Mouse (Mus musculus) heart, adult 18-20 months (tissue): Measurements from ENCODE around the gene Ubxn6. TPM values are rescaled to one million over a fixed set of nuclear protein-coding genes. Genes with fewer than 3 reads are reported as not detected.
A peak's percentile ranks its signal among the peaks of the same experiment; 100 is the strongest.
"Not testable (repeated sequence)": the region's sequence is repeated elsewhere in the genome, so short reads cannot be mapped to it uniquely, and the experiment has no call there.

Experiments
- DNase-seq, 2 experiments: peaks; one replicate each; pipeline ENCODE4 v3.0.0; 2021 to 2022; ENCODE audit warnings: mixed read lengths in 1 of 2
- total RNA-seq, 2 experiments: library from RNA; stranded (reverse); gene quantifications; 2 replicates each; pipeline ENCODE4 v1.2.3; 2021

The Ubxn6 gene
- total RNA-seq, 2 experiments from 2014 or later, result 51.4 to 57.0 TPM

GRCm38 (mm10) chr17:56102927-56103326, 28.1 kb upstream of the Ubxn6 start:
- peak in 1 of 2 experiments; percentile 38 for DNase-seq

DNA sequence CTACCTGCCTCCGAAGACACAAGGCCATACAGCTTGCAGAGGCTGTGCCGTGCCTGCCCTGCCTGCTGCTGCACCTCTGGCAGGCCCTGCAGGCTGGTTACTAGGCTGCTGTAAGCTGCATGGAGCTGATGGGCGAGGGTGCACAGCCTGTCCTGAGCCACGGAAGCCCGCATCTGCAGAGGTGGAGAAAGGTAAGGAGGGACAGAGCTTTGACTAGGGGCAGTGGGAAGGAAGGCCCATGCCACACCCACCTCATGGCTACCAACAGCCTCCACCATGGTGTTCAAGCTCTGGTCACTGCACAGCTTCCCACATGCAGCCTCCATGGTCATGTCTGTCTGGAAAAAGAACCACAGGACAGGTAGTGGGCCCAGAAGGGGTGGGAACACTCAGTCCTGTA, 27.3 kb upstream of the Ubxn6 start:
- peak in 1 of 2 experiments; percentile 29 for DNase-seq

DNA sequence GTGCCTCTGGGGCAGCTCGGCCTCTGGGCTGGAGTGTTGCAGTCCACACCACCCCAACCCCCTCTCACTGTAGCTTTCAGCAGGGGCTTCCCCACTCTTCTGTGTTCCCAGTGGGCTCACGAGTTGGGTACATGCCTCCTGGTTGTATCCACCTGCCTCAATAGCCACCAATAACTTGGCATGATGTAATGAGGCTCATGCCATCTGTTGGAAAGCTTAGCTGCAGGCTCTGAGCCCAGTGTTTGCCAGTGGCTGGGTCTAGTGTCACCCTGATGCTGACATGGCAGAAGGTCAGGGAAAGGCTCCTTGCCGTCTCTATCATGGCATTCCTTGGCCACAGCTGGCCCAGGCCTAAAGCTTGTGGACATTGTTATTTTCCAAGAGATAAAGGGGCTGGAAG, 26.0 kb upstream of the Ubxn6 start:
- peak in 1 of 2 experiments; percentile 56 for DNase-seq

GRCm38 (mm10) chr17:56098711-56099572, 24.1 kb upstream of the Ubxn6 start:
- peak in 1 of 2 experiments; percentile 31 for DNase-seq

GRCm38 (mm10) chr17:56098180-56098579, 23.4 kb upstream of the Ubxn6 start:
- no peak for DNase-seq

GRCm38 (mm10) chr17:56096883-56097282, 22.1 kb upstream of the Ubxn6 start:
- DNase-seq, result no peak

DNA sequence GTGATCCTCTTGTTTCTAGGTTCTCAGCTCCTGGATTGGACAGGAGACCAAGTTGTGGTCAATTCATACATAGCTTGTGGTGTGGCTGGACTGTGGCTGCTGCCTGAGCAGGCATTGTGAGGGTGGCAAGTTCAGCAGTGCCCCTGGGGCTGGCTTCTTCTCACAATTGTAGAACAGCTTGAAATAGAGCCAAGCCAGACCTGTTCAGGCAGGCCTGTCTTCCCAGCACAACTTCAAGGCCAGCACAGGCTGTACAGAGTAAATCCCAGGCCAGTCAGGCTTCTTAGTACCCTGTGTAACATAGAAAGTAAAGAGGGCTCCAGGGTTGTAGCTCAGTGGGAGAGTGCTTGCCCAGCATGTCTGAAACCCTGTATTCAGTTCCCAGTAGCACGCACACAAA, 18.0 kb upstream of the Ubxn6 start:
- DNase-seq, result no peak

GRCm38 (mm10) chr17:56092312-56092711, 17.5 kb upstream of the Ubxn6 start:
- no peak for DNase-seq

DNA sequence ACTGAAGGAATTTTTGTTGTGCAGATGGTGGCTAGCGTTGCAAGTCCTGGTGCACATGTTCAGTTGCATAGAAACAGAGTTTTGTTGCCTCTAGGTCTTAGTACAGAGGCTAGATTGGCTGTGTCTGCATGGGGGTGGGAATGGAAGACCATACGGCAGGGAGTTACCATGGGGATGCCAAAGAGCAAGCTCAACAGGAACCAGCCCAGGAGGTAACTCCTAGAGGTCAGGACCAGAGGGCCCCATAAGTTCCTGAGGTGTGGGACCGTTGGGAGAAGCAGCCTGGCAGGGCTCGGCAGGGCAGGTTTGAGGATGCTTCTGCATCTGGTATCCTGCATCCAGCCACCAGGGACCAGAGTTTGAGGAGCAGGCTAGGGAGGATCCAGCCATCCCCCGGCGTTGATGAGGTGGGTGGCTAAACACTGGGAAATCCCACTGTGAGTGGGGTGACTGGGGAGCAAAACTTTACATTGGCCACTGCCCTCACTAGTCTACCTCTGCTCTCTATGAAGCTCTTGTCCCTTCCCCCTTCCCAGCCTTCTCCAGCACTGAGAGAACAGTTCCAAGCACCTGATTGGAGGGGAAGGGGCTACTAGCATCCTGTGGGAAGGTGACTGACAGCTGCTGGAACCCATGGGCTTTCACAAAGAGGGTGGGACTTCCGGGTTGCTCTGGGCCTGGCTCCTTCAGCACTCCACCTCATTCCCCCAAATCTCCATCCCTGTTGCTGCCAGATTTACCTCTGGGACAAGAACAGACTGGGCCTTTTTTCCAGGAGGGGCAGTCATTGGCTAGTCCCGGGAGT, 6.2 kb upstream of the Ubxn6 start:
- DNase-seq, result no peak

DNA sequence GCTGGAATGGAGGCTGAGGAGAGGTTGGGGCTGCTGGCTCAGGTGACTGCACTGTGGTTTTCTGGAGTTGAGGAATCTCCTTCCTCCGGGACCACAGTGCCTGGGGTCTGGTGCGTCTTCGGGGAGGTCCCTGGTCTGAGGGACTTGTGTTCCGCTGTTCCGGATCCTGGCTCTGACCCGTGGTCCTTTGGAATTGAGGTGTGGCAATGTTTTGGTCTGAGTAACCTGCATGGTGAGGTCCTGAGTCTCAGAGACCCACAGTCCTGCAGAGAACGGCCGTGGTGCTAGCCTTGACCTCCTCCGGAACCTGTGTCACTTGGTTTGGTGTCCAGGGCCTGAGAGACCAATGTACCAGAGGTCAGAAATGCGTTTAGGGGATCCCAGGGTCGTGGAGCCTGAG, 5.1 kb upstream of the Ubxn6 start:
- no peak for DNase-seq

DNA sequence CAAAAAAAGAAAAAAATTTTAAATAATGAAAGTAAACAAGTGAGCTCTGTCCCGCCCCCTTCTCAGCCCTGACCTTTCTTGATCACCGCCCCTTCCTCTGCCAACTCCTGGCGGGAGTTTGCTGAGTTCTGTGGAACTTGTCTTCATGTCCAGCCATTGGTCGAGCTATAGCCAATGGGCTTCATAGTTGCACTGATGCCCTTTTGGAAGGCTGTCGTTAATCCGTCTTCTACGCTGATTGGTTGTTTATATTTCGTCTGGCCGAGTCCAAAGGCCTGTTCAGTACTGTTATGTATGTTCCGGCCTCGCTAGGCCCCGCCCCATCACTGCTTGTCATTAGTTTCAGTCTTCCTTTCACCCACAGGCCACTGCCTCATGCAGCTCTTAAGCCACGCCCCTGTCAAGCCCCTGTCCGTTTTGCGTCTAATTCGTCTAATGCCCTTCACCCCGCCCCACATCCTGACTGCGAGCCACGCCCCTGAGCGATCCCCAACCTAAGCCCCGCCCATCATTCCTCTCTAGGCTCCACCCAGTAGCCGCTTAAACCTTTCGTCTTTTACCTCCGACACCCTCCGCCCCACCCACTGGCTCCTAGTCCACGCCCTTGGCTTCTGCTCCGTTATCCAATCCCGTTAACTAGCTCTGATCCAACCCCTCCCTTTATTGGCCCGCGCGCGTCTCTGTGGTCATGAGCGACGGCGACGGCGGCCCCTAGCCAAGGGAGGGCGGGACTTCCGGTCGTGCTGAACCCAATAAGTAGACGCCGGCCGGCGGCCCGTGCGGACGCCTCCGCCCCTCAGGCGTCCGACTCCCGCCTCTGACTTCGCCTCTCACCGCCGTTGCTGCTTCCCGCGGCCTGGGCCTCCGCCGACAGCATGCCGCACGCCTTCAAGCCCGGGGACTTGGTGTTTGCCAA, 4.3 kb upstream of the Ubxn6 start, which contains the start of gene Hdgfl2:
Gene Hdgfl2, plus strand, starts transcription at position 755 of the 916 bp plus-strand sequence.
- peak; percentile 100 for DNase-seq

- DNase-seq, result peak in 1 of 2 experiments; percentile 46
Measured at GRCm38 (mm10) chr17:56078361-56078760, 3.5 kb upstream of the Ubxn6 start.

GRCm38 (mm10) chr17:56077523-56077922, 2.7 kb upstream of the Ubxn6 start:
- no peak for DNase-seq

DNA sequence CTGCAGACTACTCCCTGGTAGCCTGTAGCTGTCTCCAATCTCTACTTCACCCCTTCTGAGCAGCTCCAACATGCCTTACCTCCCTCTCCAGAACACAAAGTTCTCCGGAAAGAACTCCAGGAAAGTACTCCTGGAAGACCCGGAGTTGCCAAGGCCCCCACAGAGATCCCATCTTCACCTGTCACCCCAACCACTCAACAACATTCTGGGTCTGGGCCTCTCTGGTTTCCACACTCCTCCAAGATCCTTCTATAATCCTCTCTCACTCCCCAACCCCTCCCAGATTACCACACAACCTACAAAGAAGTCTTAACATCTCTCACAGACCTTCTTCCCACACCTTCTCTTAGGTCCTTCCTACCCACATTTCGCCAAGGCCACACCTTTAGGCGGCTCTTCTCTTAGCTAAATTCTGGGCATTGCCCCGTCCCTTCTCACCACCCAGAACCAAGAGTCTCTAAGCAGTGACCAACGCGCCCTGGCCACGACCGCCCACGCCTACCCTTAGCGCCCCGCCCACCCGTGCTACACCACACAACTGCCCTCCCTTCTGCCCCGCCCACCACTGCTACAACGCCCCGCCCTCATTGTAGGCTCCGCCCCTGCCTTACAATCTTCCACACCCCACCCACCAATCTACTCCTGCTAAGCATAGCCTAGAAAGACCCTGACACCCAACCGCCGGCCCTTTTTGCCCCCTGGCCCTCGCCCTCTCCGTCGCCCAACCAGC, 566 bp downstream of the Ubxn6 start:
- peak; percentile 85 to 91 for DNase-seq

DNA sequence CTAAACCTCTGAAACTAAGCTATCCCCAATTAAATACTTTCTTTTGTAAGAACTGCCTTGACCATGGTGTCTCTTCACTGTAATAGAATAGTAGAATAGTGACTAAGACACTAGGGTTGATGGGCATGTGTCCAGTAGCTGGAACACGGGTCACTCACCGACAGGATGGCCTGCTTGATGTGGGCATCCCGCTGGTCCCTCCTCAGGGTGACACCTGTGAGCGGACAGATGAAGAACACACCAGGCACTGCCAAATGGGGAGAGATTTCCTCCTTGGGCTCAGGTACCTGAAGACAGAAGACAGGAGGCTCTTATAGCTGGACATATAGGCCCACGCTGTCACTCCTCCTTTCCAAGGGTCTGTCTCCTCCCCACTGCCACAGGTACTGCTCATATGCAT, 2.6 kb downstream of the Ubxn6 start:
- no peak for DNase-seq

DNA sequence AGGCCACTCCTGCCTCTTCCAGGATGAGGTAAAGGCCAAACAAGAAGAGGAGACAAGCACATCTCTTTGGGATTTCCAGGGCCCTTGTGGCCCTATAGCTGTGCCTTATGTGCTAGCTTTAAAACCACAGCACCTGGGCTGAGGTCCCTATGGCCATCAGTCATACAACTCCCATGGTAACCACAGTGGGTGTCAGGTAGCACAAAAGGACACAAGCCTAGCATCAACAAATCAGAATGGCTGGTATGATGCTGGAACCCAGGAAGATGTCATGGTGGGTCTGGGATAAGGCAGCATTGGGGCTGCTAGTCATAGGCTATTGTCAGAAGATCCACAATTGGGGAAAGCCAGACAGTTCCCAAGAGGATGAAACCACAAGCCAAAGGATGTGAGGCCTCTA, 3.7 kb downstream of the Ubxn6 start:
- DNase-seq, result no peak

DNA sequence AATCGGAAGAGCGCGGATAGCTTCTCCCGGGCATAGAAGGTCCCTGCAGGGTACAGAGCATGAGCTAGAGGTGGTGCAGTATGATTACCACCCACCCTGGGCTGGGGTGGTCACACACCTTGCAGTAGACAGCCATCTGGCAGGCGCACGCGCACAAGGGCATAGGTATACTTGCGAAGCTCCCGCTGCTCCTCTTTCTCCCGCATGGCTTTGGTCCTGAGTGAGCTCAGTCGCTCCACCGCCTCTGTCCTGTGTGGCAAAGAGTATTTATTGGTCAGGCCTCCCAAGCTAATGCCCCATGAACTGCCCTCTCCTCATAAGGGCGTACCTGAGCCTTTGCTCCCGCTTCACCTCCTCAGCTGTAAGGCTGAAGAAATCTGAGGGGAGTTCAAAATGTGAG, 5.8 kb downstream of the Ubxn6 start:
- DNase-seq, result no peak

DNA sequence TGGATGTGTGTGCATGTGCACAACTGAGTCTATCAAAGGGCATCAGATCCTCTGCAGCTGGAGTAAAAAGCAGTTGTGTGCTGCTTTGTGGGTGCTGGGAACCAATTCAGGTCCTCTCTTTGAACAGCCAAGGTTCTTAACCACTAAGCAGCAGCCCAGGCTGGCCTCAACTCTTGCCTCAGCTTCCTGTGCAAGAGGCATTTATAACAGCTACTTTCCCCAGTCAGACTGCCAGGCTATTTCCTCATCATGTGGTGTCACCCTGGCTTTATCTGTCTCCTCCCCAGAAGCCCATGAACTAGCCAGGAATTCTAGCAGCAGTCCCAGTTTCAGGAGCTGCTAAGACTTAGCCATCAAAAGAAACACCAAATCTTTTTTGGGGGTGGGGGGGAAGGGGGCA, 8.4 kb downstream of the Ubxn6 start:
- DNase-seq, result no peak

DNA sequence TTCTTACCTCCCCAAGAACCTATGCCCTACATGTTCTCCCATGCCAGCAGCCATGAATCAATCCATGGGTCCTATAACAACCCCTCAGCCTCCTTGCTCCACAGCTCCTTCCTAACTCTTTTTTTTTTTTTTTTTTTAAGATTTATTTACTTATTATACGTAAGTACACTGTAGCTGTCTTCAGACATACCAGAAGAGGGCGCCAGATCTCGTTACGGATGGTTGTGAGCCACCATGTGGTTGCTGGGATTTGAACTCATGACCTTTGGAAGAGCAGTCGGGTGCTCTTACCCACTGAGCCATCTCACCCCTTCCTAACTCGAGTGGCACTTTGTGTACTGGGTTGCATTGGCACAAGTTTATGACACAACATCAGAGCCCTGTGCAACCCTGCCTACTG, 9.1 kb downstream of the Ubxn6 start:
- not testable (repeated sequence) for DNase-seq

- DNase-seq, result no peak
Measured at GRCm38 (mm10) chr17:56062081-56062480, 12.7 kb downstream of the Ubxn6 start.

- no peak for DNase-seq
Measured at GRCm38 (mm10) chr17:56057381-56058120, 17.3 kb downstream of the Ubxn6 start.
